Mouse (Mus musculus): Measurements from ENCODE around the gene Sart3.
A peak's percentile ranks its signal among the peaks of the same experiment; 100 is the strongest.

Gene Sart3

DNA sequence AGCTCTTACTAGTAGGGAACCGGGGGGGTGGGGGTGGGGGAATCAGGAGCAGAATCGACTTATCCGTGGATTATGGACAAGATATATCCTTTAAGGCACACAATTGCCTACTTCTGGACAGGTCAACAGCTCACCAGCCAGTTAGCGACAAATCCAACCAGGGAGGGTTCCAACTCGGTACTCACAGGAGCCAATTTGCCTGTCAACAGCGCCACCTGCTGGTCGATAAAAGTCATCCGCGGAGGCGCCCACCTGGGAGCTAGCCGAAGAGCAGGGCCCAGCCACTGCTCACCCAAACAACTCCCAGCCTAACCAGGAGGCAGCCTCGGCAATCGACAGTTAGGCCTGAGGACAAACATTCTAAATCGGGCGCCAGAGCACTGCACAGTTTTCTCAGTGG lies 47.9 kb downstream of the Sart3 start, which contains the start of gene 1700069L16Rik:
1700069L16Rik (minus strand) TSS at position 327 of the 400 bp plus-strand sequence.
- DNase-seq: peak; percentile 87

DNA sequence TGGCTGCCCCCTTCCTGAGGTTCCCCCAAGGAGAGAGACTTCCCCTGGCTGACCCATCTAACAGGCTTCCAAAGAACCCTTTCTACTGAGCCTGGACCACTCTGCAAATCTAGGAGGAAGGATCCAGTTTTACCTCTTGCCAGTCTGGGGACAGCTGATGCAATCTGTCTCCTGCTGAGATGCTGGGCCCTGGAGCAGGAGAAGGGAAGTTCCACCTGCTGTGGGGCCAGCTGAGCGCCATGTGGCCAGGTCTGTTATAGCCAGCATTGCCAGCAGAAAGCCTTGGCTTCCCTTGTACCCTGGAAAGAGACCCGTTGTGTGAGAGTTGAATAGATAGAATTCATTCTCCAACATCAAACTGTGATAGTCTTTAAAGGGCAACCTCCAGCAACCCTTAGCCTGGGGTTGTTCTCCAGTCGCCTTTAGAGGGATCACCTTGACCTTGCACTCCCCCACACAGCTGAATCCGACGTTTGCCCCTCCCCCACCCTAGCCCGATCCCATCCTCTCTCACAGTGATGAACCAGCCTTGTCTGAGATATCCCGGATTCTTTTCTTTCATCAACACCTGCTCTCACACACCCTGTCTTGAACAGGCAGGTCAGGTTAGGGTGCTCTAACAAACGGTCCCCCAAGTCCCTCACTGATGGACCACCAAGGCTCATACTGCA lies 48.6 kb downstream of the Sart3 start:
- DNase-seq: no peak

DNA sequence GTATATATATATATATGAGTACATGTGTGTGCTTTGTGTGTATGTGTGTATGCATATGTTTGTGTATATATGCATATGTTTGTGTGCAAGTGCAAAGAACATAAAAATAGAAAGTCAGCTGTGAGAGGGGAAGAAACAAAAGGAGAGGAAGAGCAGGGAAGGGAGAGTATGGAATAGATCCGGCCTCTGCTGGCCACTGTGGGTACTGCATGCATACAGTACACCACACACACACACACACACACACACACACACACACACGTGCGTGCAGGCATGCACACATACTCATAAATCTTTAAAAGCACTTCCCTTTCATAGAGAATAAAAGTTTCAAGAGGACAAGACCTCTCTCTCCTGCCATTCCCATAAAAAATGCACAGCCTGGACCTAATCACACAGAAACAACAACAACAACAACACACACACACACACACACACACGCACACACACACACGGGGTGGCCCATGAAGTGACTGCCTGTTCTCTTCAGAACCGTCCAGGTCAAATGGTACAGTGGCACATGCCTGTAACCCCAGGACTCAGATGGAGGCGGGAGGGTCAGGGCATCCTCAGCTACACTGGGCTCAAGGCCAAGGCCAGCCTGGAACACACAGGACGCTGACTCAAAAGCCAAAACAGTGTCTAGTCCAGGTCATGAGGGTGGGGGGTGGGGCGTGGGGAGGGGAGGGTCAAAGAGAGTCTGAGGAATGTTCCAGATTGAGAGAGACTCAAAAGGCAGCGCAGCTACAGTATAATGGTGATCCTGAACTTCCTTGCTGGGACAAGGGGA lies 49.9 kb downstream of the Sart3 start:
- no peak for DNase-seq

DNA sequence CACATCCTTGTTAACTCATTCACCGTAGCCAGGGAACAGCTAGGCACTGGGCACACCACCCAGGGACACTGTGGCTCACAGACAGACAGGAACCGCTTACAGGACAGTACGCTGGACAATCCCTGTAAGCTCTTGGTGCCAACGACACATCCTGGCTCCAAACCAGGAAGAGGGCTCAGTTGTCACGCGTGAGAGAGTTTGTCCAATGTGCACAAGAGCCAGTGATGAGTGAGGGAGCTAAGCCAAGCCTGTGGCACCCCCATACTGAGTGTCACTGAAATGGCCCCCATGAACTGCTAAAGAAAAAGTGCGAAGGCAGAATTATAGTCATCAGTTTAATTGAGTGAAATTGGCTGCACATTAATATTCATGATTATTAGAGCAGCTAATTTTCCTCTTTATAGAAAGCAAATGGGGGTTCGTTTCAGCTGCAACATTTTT lies 53.1 kb downstream of the Sart3 start:
- no peak for DNase-seq

DNA sequence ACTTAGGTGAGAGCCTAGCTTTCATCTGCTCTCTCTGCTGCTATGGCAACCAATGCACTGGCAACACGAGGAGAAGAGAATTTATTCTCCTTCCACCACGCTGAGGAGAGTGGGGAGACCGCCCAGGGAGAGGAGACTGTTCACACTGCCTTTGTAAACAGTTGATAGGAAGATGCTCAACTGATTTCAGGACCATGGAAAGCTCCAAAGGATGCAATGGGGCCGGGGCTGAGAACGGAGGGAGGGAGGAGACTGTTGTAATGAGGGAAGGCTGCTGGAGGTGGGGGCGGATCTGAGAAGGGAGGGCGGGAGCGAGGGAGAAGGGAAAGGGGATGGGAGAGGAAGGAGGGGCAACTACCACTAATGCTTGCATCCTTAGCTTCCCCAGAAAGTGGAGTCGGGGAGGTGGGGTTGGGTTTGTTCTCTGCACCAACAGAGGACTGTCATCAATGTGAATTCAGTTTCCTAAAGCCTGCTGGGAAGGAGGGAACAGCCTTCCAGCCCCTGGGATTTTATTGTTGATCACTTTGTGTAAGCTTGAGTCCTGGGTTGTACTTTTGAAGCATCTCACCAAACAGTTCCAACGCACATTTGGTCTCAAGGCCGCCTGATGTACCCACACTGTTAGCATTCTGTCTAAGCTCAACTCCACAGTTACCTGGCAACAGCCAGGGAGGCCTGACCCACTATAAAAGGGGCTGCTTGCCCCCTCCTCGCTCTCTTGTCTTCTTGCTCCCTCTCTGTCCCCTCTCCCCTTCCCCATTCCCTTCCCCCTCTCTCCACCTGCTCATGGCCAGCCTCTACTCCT lies 55.5 kb downstream of the Sart3 start:
- DNase-seq: peak; percentile 11

DNA sequence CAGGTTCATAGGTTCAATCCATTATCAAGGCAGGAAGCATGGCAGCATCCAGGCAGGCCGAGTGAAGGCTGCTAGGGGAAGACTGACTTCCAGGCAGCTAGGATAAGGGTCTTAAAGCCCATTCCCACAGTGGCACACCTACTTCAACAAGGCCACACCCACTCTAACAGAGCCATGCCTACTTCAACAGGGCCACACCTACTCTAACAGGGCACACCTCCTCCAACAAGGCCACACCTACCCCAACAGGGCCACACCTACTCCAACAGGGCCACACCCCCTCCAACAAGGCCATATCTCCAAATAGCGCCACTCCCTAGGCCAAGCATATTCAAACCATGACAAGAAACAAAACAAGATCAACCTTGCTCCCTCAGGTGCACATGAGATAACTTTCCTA lies 59.4 kb downstream of the Sart3 start:
- DNase-seq: no peak

DNA sequence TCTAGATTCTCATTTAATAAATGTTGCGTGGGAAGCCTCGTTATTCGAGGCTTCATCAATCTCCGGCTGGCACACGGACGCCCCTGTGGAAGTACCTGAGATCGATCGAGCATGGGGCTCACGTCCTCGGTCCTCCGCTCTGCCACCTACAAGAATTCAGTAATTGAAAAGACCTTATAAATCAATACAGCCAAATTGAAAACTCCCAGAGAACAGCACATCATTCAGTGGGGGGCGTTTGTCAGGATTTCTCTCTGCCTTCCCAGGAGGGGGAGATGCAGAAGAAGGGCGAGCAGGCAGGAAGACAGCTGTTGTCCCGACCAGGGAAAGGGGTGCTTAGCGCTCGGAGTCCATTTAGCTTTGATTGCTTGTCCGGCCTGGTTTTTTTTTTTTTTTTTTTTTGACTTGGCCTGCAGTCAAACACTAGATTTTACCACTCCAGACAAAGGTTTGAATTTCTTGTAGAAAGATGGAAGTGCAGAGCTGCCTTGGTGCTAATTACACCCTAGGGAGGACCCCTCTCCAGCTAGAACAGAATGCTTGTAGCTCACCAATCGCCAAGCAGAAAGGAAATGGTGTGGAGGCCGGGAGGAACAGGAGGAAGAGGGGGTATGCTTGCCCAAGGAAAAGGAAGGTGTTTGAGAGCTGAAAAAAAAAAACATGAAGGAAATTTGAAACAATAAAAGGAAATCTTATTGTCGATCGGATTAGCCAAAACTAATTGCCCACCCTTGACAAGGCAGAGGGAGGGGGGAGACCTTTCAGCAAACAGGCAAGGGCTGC lies 68.3 kb downstream of the Sart3 start:
- no peak for DNase-seq

DNA sequence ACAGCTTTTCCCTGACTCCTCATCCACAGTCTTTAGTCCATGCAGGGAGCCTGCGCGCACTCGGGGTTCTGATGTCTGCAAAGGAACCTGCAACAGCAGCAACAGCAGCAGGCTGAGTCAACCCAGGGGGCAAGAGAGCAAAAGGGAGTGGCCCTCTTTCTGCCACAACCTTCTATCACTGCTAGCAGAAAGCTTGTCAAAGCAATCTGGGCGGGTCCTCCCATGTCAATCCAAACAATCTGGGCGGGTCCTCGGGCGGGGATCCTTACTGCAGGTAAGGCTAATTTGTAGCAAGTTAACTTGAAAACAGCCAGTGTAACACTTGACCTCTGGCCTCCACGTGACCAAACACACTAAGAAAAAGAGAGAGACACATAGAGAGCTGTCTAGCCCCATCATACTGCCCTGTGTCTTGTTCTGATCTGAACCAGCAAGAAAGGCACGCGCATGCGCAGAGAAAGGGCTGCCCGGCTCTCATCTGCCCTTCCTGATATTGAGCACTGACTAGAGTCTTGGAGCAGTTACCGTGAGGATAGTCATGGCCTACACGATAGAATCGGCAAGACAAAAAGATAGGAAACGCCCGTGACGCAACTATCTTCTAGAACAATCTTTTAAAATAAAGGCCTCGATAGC lies 71.8 kb downstream of the Sart3 start:
- DNase-seq: no peak

DNA sequence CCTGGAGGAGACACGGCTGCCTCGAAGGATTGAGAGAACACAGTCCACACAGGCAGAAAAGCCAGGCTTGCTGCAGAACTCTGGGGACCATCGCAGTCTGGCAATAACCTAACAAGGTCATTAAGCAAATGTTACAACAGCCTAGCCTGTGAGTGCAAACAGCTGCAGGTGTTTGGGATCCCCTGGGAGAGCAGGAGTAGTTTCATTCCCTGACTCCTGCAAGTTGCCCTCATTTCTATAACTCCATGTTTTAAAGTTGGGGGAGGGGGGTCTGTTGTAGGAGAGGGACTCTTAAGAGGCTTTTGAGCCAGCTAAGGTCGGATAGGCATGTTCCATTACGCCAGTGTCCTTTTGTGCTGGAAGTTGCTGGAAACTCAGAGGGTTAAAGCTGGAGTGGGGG lies 77.9 kb downstream of the Sart3 start:
- DNase-seq: no peak

DNA sequence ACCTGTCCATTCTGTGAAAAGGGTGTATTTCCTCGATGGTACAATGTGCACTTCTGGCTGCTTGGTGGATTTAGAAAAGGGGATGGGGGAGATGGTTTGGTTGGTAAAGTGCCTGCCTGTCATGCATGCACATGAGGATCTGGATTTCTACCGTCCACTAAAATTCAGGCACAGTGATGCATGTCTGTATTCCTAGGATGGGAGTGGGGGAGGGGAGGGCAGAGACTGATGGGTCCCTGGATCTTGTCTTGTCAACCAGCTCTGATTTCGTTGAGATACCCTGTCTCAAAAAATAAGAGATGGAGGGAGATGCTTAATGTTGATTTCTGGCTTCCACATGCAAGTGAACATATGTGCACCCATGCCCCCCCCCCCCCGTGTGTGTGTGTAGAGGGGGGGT lies 78.3 kb downstream of the Sart3 start:
- no peak for DNase-seq

DNA sequence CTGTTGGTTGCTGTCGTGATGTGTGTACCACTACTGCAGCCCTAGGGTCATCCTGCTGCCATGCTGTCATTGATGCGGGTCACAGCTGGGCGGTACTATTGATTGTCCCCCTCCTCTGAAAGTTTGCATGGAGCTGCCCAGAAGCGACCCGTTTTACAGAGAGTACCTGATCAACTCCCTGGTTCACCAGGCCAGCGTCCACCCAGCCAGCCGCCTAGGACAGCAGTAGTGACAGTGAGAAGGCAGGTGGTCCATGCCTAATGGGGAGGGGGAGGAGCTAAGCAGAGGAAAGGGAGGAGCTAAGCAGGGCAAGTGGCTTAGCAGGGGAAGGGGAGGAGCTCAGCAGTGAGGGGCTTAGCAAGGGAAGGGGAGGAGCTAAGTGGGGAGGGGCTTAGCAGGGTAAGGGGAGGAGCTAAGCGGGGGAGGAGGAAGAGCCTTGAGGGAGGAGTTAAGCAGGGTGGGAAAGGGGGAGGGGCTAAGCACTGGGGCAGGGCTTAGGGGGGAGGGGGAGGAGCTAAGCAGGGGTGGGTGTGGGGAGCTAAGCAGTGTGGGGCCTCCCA lies 79.0 kb downstream of the Sart3 start:
- DNase-seq: no peak
